Mouse (Mus musculus) neural tube, embryonic 12.5 days (tissue): ENCODE results near the gene Edar. TPM values are rescaled to one million over a fixed set of nuclear protein-coding genes. Genes with fewer than 3 reads are reported as not detected.
"Not testable (repeated sequence)": the region's sequence is repeated elsewhere in the genome, so short reads cannot be mapped to it uniquely, and the experiment has no call there.

Experiments used
- ATAC-seq: fragments of 200-750 bp; cut with Nextera tagmentation; 2 replicates; pipeline ENCODE4 v1.8.0; 2017; ENCODE audit warnings: low read depth, mild to moderate bottlenecking, moderate TSS enrichment, moderate library complexity; ENCODE audit not compliant: low FRiP score
- H3K27ac ChIP-seq: fragments of 300-500 bp; sonication (generic); 2 replicates; pipeline ENCODE4 v1.5.1; 2016
- H3K27me3 ChIP-seq: fragments of 300-500 bp; sonication (generic); replicated peaks from 2 replicates; pipeline ENCODE4 v1.6.1; 2016; ENCODE audit warnings: mild to moderate bottlenecking
- H3K36me3 ChIP-seq: fragments of 300-500 bp; sonication (generic); 2 replicates; pipeline ENCODE4 v1.6.1; 2016; ENCODE audit warnings: mild to moderate bottlenecking
- H3K4me1 ChIP-seq: fragments of 300-500 bp; sonication (generic); 2 replicates; pipeline ENCODE4 v1.6.1; 2016
- H3K4me2 ChIP-seq: fragments of 300-500 bp; sonication (generic); replicated peaks from 2 replicates; pipeline ENCODE4 v1.6.1; 2016; ENCODE audit warnings: mild to moderate bottlenecking
- H3K4me3 ChIP-seq: fragments of 300-500 bp; sonication (generic); 2 replicates; pipeline ENCODE4 v1.5.1; 2016
- H3K9ac ChIP-seq: fragments of 300-500 bp; sonication (generic); 2 replicates; pipeline ENCODE4 v1.6.1; 2016; ENCODE audit warnings: mild to moderate bottlenecking
- H3K9me3 ChIP-seq: fragments of 300-500 bp; sonication (generic); 2 replicates; pipeline ENCODE4 v1.6.1; 2016; ENCODE audit warnings: mild to moderate bottlenecking
- WGBS: fragments of 180-500 bp; shearing (Covaris S2); methylation state at CpG from one replicate; pipeline ENCODE4 v1.1.7; 2016; 5-methylcytosine and 5-hydroxymethylcytosine counted together
- polyA plus RNA-seq: library from polyadenylated mRNA; unstranded; fragments of >200 nt; fragmentation: Nextera tagmentation; extraction: Ambion mirVana; gene quantifications from 2 replicates; pipeline ENCODE4 v1.2.1, GENCODE M21; 2016

The Edar gene
- 0.15 TPM in 1 of 2 replicates, not detected in the other for polyA plus RNA-seq

GRCm38 (mm10) chr10:58675533-58675932, at the start of gene Edar:
Gene Edar (minus strand): TSS chr10:58675654.
- H3K4me1 ChIP-seq = 0 out of 2 replicates have a peak, but pooled peaks cover 3% of the 10 kb centered on the region
- H3K9me3 ChIP-seq = no peaks in the 10 kb centered on the region
- H3K27ac ChIP-seq = no peak within 1 kb of the TSS
- WGBS = 5% methylated on average over 20 of the region's 20 CpGs
- 0 out of 2 replicates have a peak within 1 kb of the TSS, but pooled peaks have one; percentile 19 for H3K4me3 ChIP-seq
- H3K27me3 ChIP-seq = no peaks in the 10 kb centered on the region
- peak; percentile 76 for ATAC-seq
- H3K9ac ChIP-seq = no peak within 1 kb of the TSS
- H3K4me2 ChIP-seq = peak within 1 kb of the TSS; percentile 57
- H3K36me3 ChIP-seq = no peaks in the 10 kb centered on the region

- not testable (repeated sequence) for ATAC-seq, H3K27me3 ChIP-seq, H3K4me1 ChIP-seq, H3K4me3 ChIP-seq, H3K27ac ChIP-seq, H3K9ac ChIP-seq, H3K36me3 ChIP-seq, H3K9me3 ChIP-seq, H3K4me2 ChIP-seq
These were observed 42.7 kb upstream of the Edar start, which contains the start of gene Gm17542 for GRCm38 (mm10) chr10:58718110-58718509. Gene Gm17542 (minus strand): TSS chr10:58718210.

GRCm38 (mm10) chr10:58714789-58715148, 39.3 kb upstream of the Edar start:
- Histone ChIP-seq H3K27me3 (0 out of 2 replicates have a peak, but pooled peaks cover 3% of the 10 kb centered on the region), H3K4me1 (no peaks in the 10 kb centered on the region), H3K27ac (no peak overlapping the region), H3K9ac (no peak overlapping the region), H3K4me2 (peak overlapping the region; percentile 42), H3K9me3 (no peaks in the 10 kb centered on the region), H3K4me3 (no peak overlapping the region), H3K36me3 (no peaks in the 10 kb centered on the region)
- WGBS = 61% methylated on average over 3 of the region's 3 CpGs
- no peak for ATAC-seq

- H3K9me3 ChIP-seq = no peaks in the 10 kb centered on the region
- H3K27me3 ChIP-seq = 0 out of 2 replicates have a peak, but pooled peaks cover 3% of the 10 kb centered on the region
- no peak overlapping the region for H3K9ac ChIP-seq
- H3K36me3 ChIP-seq = no peaks in the 10 kb centered on the region
- no peak overlapping the region for H3K27ac ChIP-seq
- H3K4me2 ChIP-seq = peak overlapping the region; percentile 42
- no peak overlapping the region for H3K4me3 ChIP-seq
- H3K4me1 ChIP-seq = no peaks in the 10 kb centered on the region
- no peak for ATAC-seq
- WGBS = 40% methylated on average over 24 of the region's 24 CpGs
These were observed 38.7 kb upstream of the Edar start for GRCm38 (mm10) chr10:58713855-58714788.

GRCm38 (mm10) chr10:58713225-58713624, 37.8 kb upstream of the Edar start:
- Histone ChIP-seq H3K27ac (no peak overlapping the region), H3K27me3 (0 out of 2 replicates have a peak, but pooled peaks cover 3% of the 10 kb centered on the region), H3K4me1 (no peaks in the 10 kb centered on the region), H3K4me2 (no peak overlapping the region), H3K9ac (no peak overlapping the region), H3K36me3 (no peaks in the 10 kb centered on the region), H3K9me3 (no peaks in the 10 kb centered on the region), H3K4me3 (no peak overlapping the region)
- no peak for ATAC-seq
- WGBS = 92% methylated on average over 7 of the region's 7 CpGs

- Histone ChIP-seq H3K4me3 (no peak overlapping the region), H3K9me3 (no peaks in the 10 kb centered on the region), H3K4me2 (no peak overlapping the region), H3K27me3 (0 out of 2 replicates have a peak, but pooled peaks cover 3% of the 10 kb centered on the region), H3K36me3 (no peaks in the 10 kb centered on the region), H3K27ac (no peak overlapping the region), H3K9ac (no peak overlapping the region), H3K4me1 (no peaks in the 10 kb centered on the region)
- ATAC-seq = no peak
- WGBS = 95% methylated on average over 4 of the region's 4 CpGs
These were observed 33.6 kb upstream of the Edar start for GRCm38 (mm10) chr10:58709021-58709420.

GRCm38 (mm10) chr10:58700578-58700977, 25.1 kb upstream of the Edar start:
- ATAC-seq = no peak
- Histone ChIP-seq H3K27ac (no peak overlapping the region), H3K9ac (no peak overlapping the region), H3K4me2 (no peak overlapping the region), H3K4me3 (no peak overlapping the region), H3K27me3 (no peaks in the 10 kb centered on the region), H3K36me3 (no peaks in the 10 kb centered on the region), H3K9me3 (no peaks in the 10 kb centered on the region), H3K4me1 (no peaks in the 10 kb centered on the region; the same call in 1 of the 2 replicates)
- WGBS = 37% methylated on average over 6 of the region's 6 CpGs

- H3K4me1 ChIP-seq = no peaks in the 10 kb centered on the region; the same call in 1 of the 2 replicates
- H3K27ac ChIP-seq = no peak overlapping the region
- H3K36me3 ChIP-seq = no peaks in the 10 kb centered on the region
- H3K9me3 ChIP-seq = no peaks in the 10 kb centered on the region
- H3K9ac ChIP-seq = no peak overlapping the region
- H3K27me3 ChIP-seq = no peaks in the 10 kb centered on the region
- no peak overlapping the region for H3K4me3 ChIP-seq
- H3K4me2 ChIP-seq = no peak overlapping the region; the same call in 1 of the 2 replicates
- ATAC-seq = no peak
- WGBS = 32% methylated on average over 4 of the region's 4 CpGs
These were observed 24.7 kb upstream of the Edar start for GRCm38 (mm10) chr10:58700160-58700559.

- H3K27me3 ChIP-seq = no peaks in the 10 kb centered on the region
- no peak overlapping the region for H3K9ac ChIP-seq
- 86% methylated on average over 4 of the region's 4 CpGs for WGBS
- H3K9me3 ChIP-seq = no peaks in the 10 kb centered on the region
- ATAC-seq = no peak
- no peak overlapping the region for H3K4me2 ChIP-seq
- H3K4me3 ChIP-seq = no peak overlapping the region
- no peaks in the 10 kb centered on the region for H3K36me3 ChIP-seq
- no peaks in the 10 kb centered on the region; the same call in 1 of the 2 replicates for H3K4me1 ChIP-seq
- H3K27ac ChIP-seq = no peak overlapping the region
These were observed 23.5 kb upstream of the Edar start for GRCm38 (mm10) chr10:58698955-58699354.

- 76% methylated on average over 7 of the region's 7 CpGs for WGBS
- H3K27me3 ChIP-seq = no peaks in the 10 kb centered on the region
- no peak for ATAC-seq
- H3K4me2 ChIP-seq = no peak overlapping the region
- H3K4me1 ChIP-seq = no peaks in the 10 kb centered on the region
- no peak overlapping the region for H3K4me3 ChIP-seq
- no peak overlapping the region for H3K27ac ChIP-seq
- no peak overlapping the region for H3K9ac ChIP-seq
- no peaks in the 10 kb centered on the region for H3K36me3 ChIP-seq
- no peaks in the 10 kb centered on the region for H3K9me3 ChIP-seq
These were observed 15.6 kb upstream of the Edar start for GRCm38 (mm10) chr10:58691051-58691450.

- Histone ChIP-seq H3K36me3 (no peaks in the 10 kb centered on the region), H3K4me2 (no peak overlapping the region), H3K4me1 (no peaks in the 10 kb centered on the region), H3K27ac (no peak overlapping the region), H3K4me3 (no peak overlapping the region), H3K27me3 (no peaks in the 10 kb centered on the region), H3K9me3 (no peaks in the 10 kb centered on the region), H3K9ac (no peak overlapping the region)
- 86% methylated on average over 6 of the region's 6 CpGs for WGBS
- no peak for ATAC-seq
These were observed 3.8 kb upstream of the Edar start for GRCm38 (mm10) chr10:58679298-58679697.

GRCm38 (mm10) chr10:58673278-58674061, 2.0 kb downstream of the Edar start:
- Histone ChIP-seq H3K4me2 (peak overlapping the region; percentile 14; the same call in 1 of the 2 replicates), H3K27me3 (no peaks in the 10 kb centered on the region), H3K9me3 (no peaks in the 10 kb centered on the region), H3K36me3 (no peaks in the 10 kb centered on the region), H3K4me3 (no peak overlapping the region), H3K27ac (no peak overlapping the region), H3K4me1 (0 out of 2 replicates have a peak, but pooled peaks cover 3% of the 10 kb centered on the region), H3K9ac (no peak overlapping the region)
- ATAC-seq = peak; percentile 64
- WGBS = 32% methylated on average over 15 of the region's 15 CpGs
